Mouse (Mus musculus) heart, adult 8-10 months (tissue): Measurements from ENCODE around the gene Nphp4. TPM values are rescaled to one million over a fixed set of nuclear protein-coding genes. Genes with fewer than 3 reads are reported as not detected.

Source experiments
- DNase-seq: peaks from one replicate; pipeline ENCODE4 v3.0.0; 2022; ENCODE audit warnings: low spot score
- total RNA-seq, 4 experiments: library from RNA; stranded (reverse); gene quantifications; 2 replicates each; pipeline ENCODE4 v1.2.4; 2022

Nphp4 gene
- total RNA-seq, result 1 to 10 TPM in 2 of 4 experiments, under 1 TPM in 2; 0.82 to 1.2 (median 1.0) TPM

- no peak for DNase-seq
Observed at GRCm38 (mm10) chr4:152476427-152477023, at the start of gene Nphp4. Gene Nphp4 (plus strand): TSS chr4:152476706.

- DNase-seq, result no peak
Observed at GRCm38 (mm10) chr4:152428259-152428658, 48.2 kb upstream of the Nphp4 start.

GRCm38 (mm10) chr4:152432308-152432707, 44.2 kb upstream of the Nphp4 start:
- DNase-seq, result no peak

GRCm38 (mm10) chr4:152434836-152435235, 41.7 kb upstream of the Nphp4 start:
- DNase-seq, result peak; percentile 83

- peak; percentile 48 for DNase-seq
Observed at GRCm38 (mm10) chr4:152435255-152435654, 41.3 kb upstream of the Nphp4 start.

GRCm38 (mm10) chr4:152440882-152441281, 35.6 kb upstream of the Nphp4 start:
- no peak for DNase-seq

- no peak for DNase-seq
Observed at GRCm38 (mm10) chr4:152441536-152441935, 35.0 kb upstream of the Nphp4 start.

- DNase-seq, result peak; percentile 21
Observed at GRCm38 (mm10) chr4:152446178-152446577, 30.3 kb upstream of the Nphp4 start.

GRCm38 (mm10) chr4:152447731-152448665, 28.5 kb upstream of the Nphp4 start:
- DNase-seq, result no peak

GRCm38 (mm10) chr4:152448666-152449018, 27.9 kb upstream of the Nphp4 start:
- DNase-seq, result no peak

GRCm38 (mm10) chr4:152451371-152451770, 25.1 kb upstream of the Nphp4 start:
- no peak for DNase-seq

GRCm38 (mm10) chr4:152453079-152453478, 23.4 kb upstream of the Nphp4 start:
- no peak for DNase-seq

- no peak for DNase-seq
Observed at GRCm38 (mm10) chr4:152454153-152454552, 22.4 kb upstream of the Nphp4 start.

GRCm38 (mm10) chr4:152456609-152457008, 19.9 kb upstream of the Nphp4 start:
- DNase-seq, result no peak

- no peak for DNase-seq
Observed at GRCm38 (mm10) chr4:152457673-152458072, 18.8 kb upstream of the Nphp4 start.

- DNase-seq, result no peak
Observed at GRCm38 (mm10) chr4:152462516-152462915, 14.0 kb upstream of the Nphp4 start.

GRCm38 (mm10) chr4:152463147-152463546, 13.4 kb upstream of the Nphp4 start:
- DNase-seq, result peak; percentile 51

GRCm38 (mm10) chr4:152465116-152465515, 11.4 kb upstream of the Nphp4 start:
- no peak for DNase-seq

- DNase-seq, result no peak
Observed at GRCm38 (mm10) chr4:152466601-152467000, 9.9 kb upstream of the Nphp4 start.

GRCm38 (mm10) chr4:152467951-152468350, 8.6 kb upstream of the Nphp4 start:
- DNase-seq, result no peak

GRCm38 (mm10) chr4:152475941-152476340, 565 bp upstream of the Nphp4 start:
- no peak for DNase-seq

GRCm38 (mm10) chr4:152477106-152477465, 580 bp downstream of the Nphp4 start:
- no peak for DNase-seq
